In the genomic region with DNA sequence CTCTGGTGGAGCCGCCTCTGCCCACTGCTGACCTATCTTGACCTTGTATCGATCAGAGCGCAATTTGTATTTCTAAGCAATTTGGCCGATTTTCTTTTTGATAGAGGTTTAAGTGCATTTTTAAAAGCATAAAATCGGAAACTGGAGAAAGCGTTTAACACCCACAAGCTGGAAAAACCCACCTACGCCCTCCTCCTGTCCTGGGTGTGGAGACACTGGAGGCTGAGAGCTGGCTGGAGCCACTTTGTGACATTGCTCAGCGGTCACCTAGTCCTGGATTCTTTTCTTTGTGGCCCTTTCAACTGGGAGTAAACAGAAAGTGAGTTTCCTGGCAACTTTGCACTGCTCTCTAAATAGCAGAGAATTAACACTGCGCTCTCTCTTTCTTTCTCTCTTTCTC, we compare ENCODE assay signal across 8 mouse cellular contexts.
DNase-seq lines count a peak whose midpoint lies in the region; ATAC-seq lines count a peak whose summit lies in the region.

No protein-coding gene starts in this region.

- no peaks in the 10 kb centered on the region for H3K9me3 ChIP-seq in hindbrain, embryonic 11.5 days (ENCODE audit: control insufficient read depth, low read length)
- H3K9me3 ChIP-seq in hindbrain, embryonic 16.5 days (ENCODE audit: control insufficient read depth, low read length), result no peaks in the 10 kb centered on the region
- no peaks in the 10 kb centered on the region for H3K9me3 ChIP-seq in heart, embryonic 13.5 days
- no peaks in the 10 kb centered on the region for H3K9me3 ChIP-seq in liver, embryonic 16.5 days (replicated peaks; ENCODE audit: control insufficient read depth, low read length)

- DNase-seq in hindbrain, embryonic 11.5 days (ENCODE audit: low spot score), result peak; percentile 52
- DNase-seq in ZHBTc4 (ENCODE audit: low read depth, low spot score), result peak; percentile 54
- DNase-seq in layer of hippocampus, adult 11-12 months (ENCODE audit: low spot score), result no peak
- no peak for DNase-seq in layer of hippocampus, postnatal 36 days
- DNase-seq in layer of hippocampus, adult 9-11 months, result no peak

- H3K4me2 ChIP-seq in hindbrain, embryonic 11.5 days (replicated peaks; ENCODE audit: low read depth, low read length), result peak overlapping the region; percentile 7; the same call in 1 of the 2 replicates
- no peak overlapping the region; the same call in 1 of the 2 replicates for H3K4me2 ChIP-seq in hindbrain, embryonic 16.5 days (ENCODE audit: low read length)
- peak overlapping the region; percentile 70 for H3K4me2 ChIP-seq in heart, embryonic 13.5 days
- H3K4me2 ChIP-seq in liver, embryonic 16.5 days (ENCODE audit: low read depth, low read length), result peak overlapping the region; percentile 55

- no peak overlapping the region for H3K9ac ChIP-seq in hindbrain, embryonic 11.5 days (ENCODE audit: low read depth, low read length)
- H3K9ac ChIP-seq in hindbrain, embryonic 16.5 days (ENCODE audit: low read depth, low read length), result no peak overlapping the region
- H3K9ac ChIP-seq in heart, embryonic 13.5 days, result no peak overlapping the region
- no peak overlapping the region for H3K9ac ChIP-seq in liver, embryonic 16.5 days (ENCODE audit: low read depth, low read length)

- H3K27me3 ChIP-seq in hindbrain, embryonic 11.5 days (ENCODE audit: control insufficient read depth, insufficient read depth, low read length), result peaks cover 66% of the 10 kb centered on the region
- peaks cover 25% of the 10 kb centered on the region for H3K27me3 ChIP-seq in hindbrain, embryonic 16.5 days (replicated peaks; ENCODE audit: control insufficient read depth, insufficient read depth, low read length)
- H3K27me3 ChIP-seq in heart, embryonic 13.5 days (replicated peaks), result peaks cover 70% of the 10 kb centered on the region
- peaks cover 80% of the 10 kb centered on the region for H3K27me3 ChIP-seq in liver, embryonic 16.5 days (ENCODE audit: control insufficient read depth, insufficient read depth, low read depth, low read length)

- no peak overlapping the region for H3K27ac ChIP-seq in hindbrain, embryonic 11.5 days (ENCODE audit: low read depth, low read length)
- no peak overlapping the region for H3K27ac ChIP-seq in hindbrain, embryonic 16.5 days (ENCODE audit: low read depth, low read length)
- H3K27ac ChIP-seq in heart, embryonic 13.5 days (replicated peaks), result no peak overlapping the region
- no peak overlapping the region for H3K27ac ChIP-seq in liver, embryonic 16.5 days (ENCODE audit: low read length)

- WGBS in hindbrain, embryonic 11.5 days, result under 1% methylated on average over 9 of the region's 9 CpGs
- 5% methylated on average over 9 of the region's 9 CpGs for WGBS in hindbrain, embryonic 16.5 days
- WGBS in heart, embryonic 13.5 days, result 2% methylated on average over 9 of the region's 9 CpGs
- WGBS in liver, embryonic 16.5 days (ENCODE audit: insufficient replicate concordance), result 1% methylated on average over 9 of the region's 9 CpGs

- H3K4me3 ChIP-seq in hindbrain, embryonic 11.5 days (ENCODE audit: low read depth, low read length), result no peak overlapping the region
- no peak overlapping the region for H3K4me3 ChIP-seq in hindbrain, embryonic 16.5 days (ENCODE audit: low read length)
- peak overlapping the region; percentile 46 for H3K4me3 ChIP-seq in heart, embryonic 13.5 days
- peak overlapping the region; percentile 36 for H3K4me3 ChIP-seq in liver, embryonic 16.5 days (ENCODE audit: low read depth, low read length)

- ATAC-seq in hindbrain, embryonic 11.5 days (ENCODE audit: low FRiP score), result no peak
- ATAC-seq in hindbrain, embryonic 16.5 days, result no peak
- ATAC-seq in heart, embryonic 13.5 days (ENCODE audit: extremely low read depth, insufficient number of reproducible peaks, low FRiP score, low TSS enrichment), result no peak
- ATAC-seq in liver, embryonic 16.5 days (ENCODE audit: low read depth), result no peak

- H3K4me1 ChIP-seq in hindbrain, embryonic 11.5 days (replicated peaks; ENCODE audit: control insufficient read depth, insufficient read depth, low read length), result peaks cover 3% of the 10 kb centered on the region
- H3K4me1 ChIP-seq in hindbrain, embryonic 16.5 days (ENCODE audit: control insufficient read depth, insufficient read depth, low read depth, low read length), result peaks cover 11% of the 10 kb centered on the region
- peaks cover 49% of the 10 kb centered on the region for H3K4me1 ChIP-seq in heart, embryonic 13.5 days
- H3K4me1 ChIP-seq in liver, embryonic 16.5 days (ENCODE audit: control insufficient read depth, low read depth, low read length), result peaks cover 34% of the 10 kb centered on the region

- no peaks in the 10 kb centered on the region for H3K36me3 ChIP-seq in hindbrain, embryonic 11.5 days (ENCODE audit: control insufficient read depth, insufficient read depth, low read length)
- no peaks in the 10 kb centered on the region for H3K36me3 ChIP-seq in hindbrain, embryonic 16.5 days (ENCODE audit: control insufficient read depth, insufficient read depth, low read length)
- no peaks in the 10 kb centered on the region for H3K36me3 ChIP-seq in heart, embryonic 13.5 days
- no peaks in the 10 kb centered on the region for H3K36me3 ChIP-seq in liver, embryonic 16.5 days (ENCODE audit: control insufficient read depth, insufficient read depth)

Comparison
In these comparisons a context has a peak if more than half of its experiments do, and no peak if none do; other contexts are left out.
1. DNase-seq: peak in hindbrain, embryonic 11.5 days (single experiment) and ZHBTc4 (single experiment); none in layer of hippocampus, adult 11-12 months (single experiment), layer of hippocampus, postnatal 36 days (0 of 2) and layer of hippocampus, adult 9-11 months (single experiment).
2. H3K4me3 ChIP-seq: peak in heart, embryonic 13.5 days (single experiment) and liver, embryonic 16.5 days (single experiment); none in hindbrain, embryonic 11.5 days (single experiment) and hindbrain, embryonic 16.5 days (single experiment).